Mouse (Mus musculus) adrenal gland, adult (tissue): Measurements from ENCODE around the gene Zfp663.

Source experiments
- DNase-seq, 2 experiments: peaks; one replicate each; pipeline ENCODE4 v3.0.0; 2022 to 2023; ENCODE audit warnings: low spot score in 1 of 2; ENCODE audit not compliant: inconsistent age in 2 of 2

Gene Zfp663

GRCm38 (mm10) chr2:165368496-165368895 is at the start of gene Zfp663:
Gene Zfp663 (minus strand): TSS chr2:165368729.
- no peak for DNase-seq

GRCm38 (mm10) chr2:165417291-165417690 is 48.8 kb upstream of the Zfp663 start:
- DNase-seq = peak in 1 of 2 experiments; percentile 66

GRCm38 (mm10) chr2:165415795-165416194 is 47.3 kb upstream of the Zfp663 start:
- no peak for DNase-seq

GRCm38 (mm10) chr2:165415141-165415721 is 46.7 kb upstream of the Zfp663 start:
- DNase-seq = no peak

GRCm38 (mm10) chr2:165414321-165414720 is 45.8 kb upstream of the Zfp663 start:
- no peak for DNase-seq

GRCm38 (mm10) chr2:165413884-165414283 is 45.4 kb upstream of the Zfp663 start:
- DNase-seq = no peak

GRCm38 (mm10) chr2:165407700-165408301 is 39.3 kb upstream of the Zfp663 start:
- DNase-seq = peak; percentile 82 to 95

GRCm38 (mm10) chr2:165405351-165405750 is 36.8 kb upstream of the Zfp663 start:
- DNase-seq = peak; percentile 79 to 88

- no peak for DNase-seq
Observed at GRCm38 (mm10) chr2:165404951-165405350, 36.4 kb upstream of the Zfp663 start.

GRCm38 (mm10) chr2:165398164-165398785 is 29.7 kb upstream of the Zfp663 start:
- no peak for DNase-seq

- DNase-seq = peak in 1 of 2 experiments; percentile 53
Observed at GRCm38 (mm10) chr2:165397502-165398163, 29.1 kb upstream of the Zfp663 start.

- DNase-seq = no peak
Observed at GRCm38 (mm10) chr2:165396831-165397501, 28.4 kb upstream of the Zfp663 start.

GRCm38 (mm10) chr2:165392156-165392555 is 23.6 kb upstream of the Zfp663 start:
- no peak for DNase-seq

GRCm38 (mm10) chr2:165391561-165391960 is 23.0 kb upstream of the Zfp663 start:
- peak; percentile 59 to 84 for DNase-seq

GRCm38 (mm10) chr2:165389299-165389952 is 20.9 kb upstream of the Zfp663 start:
- DNase-seq = no peak

GRCm38 (mm10) chr2:165387844-165388495 is 19.4 kb upstream of the Zfp663 start, which contains the start of gene Zfp334:
Gene Zfp334 (minus strand): TSS chr2:165388259.
- peak; percentile 94 to 97 for DNase-seq

- peak in 1 of 2 experiments; percentile 40 for DNase-seq
Observed at GRCm38 (mm10) chr2:165387370-165387769, 18.8 kb upstream of the Zfp663 start.

- DNase-seq = no peak
Observed at GRCm38 (mm10) chr2:165380050-165380449, 11.5 kb upstream of the Zfp663 start.

GRCm38 (mm10) chr2:165376001-165376400 is 7.5 kb upstream of the Zfp663 start:
- DNase-seq = no peak

GRCm38 (mm10) chr2:165375478-165375877 is 6.9 kb upstream of the Zfp663 start:
- DNase-seq = no peak
